Mouse (Mus musculus) heart, adult 8-10 months (tissue): ENCODE measurements at regions not wholly inside any gene's neighbourhood (a gene's known extent, or its start where the extent isn't known, plus 50 kb on each side); places are given as distances from the start of the nearest gene placed in this dataset.

ENCODE experiments used
- DNase-seq: peaks from one replicate; pipeline ENCODE4 v3.0.0; 2022; ENCODE audit warnings: low spot score

GRCm38 (mm10) chr12:117430886-117431285 lies 85.4 kb upstream of the Rapgef5 start:
- DNase-seq: no peak

GRCm38 (mm10) chr12:117432788-117433187 lies 83.5 kb upstream of the Rapgef5 start:
- no peak for DNase-seq

GRCm38 (mm10) chr12:117437011-117437410 lies 79.3 kb upstream of the Rapgef5 start:
- DNase-seq: no peak

GRCm38 (mm10) chr12:117439015-117439605 lies 77.2 kb upstream of the Rapgef5 start:
- no peak for DNase-seq

GRCm38 (mm10) chr12:117444247-117444989 lies 71.9 kb upstream of the Rapgef5 start:
- DNase-seq: no peak

GRCm38 (mm10) chr12:117447223-117447622 lies 69.1 kb upstream of the Rapgef5 start:
- peak; percentile 28 for DNase-seq

- DNase-seq: no peak
Measured at GRCm38 (mm10) chr12:117447843-117448728, 68.2 kb upstream of the Rapgef5 start.

GRCm38 (mm10) chr12:117449080-117449479 lies 67.2 kb upstream of the Rapgef5 start:
- DNase-seq: no peak

- peak; percentile 61 for DNase-seq
Measured at GRCm38 (mm10) chr12:117450106-117450505, 66.2 kb upstream of the Rapgef5 start.

- no peak for DNase-seq
Measured at GRCm38 (mm10) chr12:117450871-117451270, 65.4 kb upstream of the Rapgef5 start.

- DNase-seq: no peak
Measured at GRCm38 (mm10) chr12:117451441-117451840, 64.8 kb upstream of the Rapgef5 start.

- no peak for DNase-seq
Measured at GRCm38 (mm10) chr12:117455800-117456199, 60.5 kb upstream of the Rapgef5 start.

- DNase-seq: peak; percentile 76
Measured at GRCm38 (mm10) chr12:117458132-117459070, 57.9 kb upstream of the Rapgef5 start.

- DNase-seq: no peak
Measured at GRCm38 (mm10) chr12:117459541-117459940, 56.7 kb upstream of the Rapgef5 start.

GRCm38 (mm10) chr12:117465206-117465605 lies 51.1 kb upstream of the Rapgef5 start:
- DNase-seq: no peak

GRCm38 (mm10) chr12:117465998-117466397 lies 50.3 kb upstream of the Rapgef5 start:
- no peak for DNase-seq
